Mouse (Mus musculus): ENCODE results near the gene Mrgbp. TPM values are rescaled to one million over a fixed set of nuclear protein-coding genes. Genes with fewer than 3 reads are reported as not detected.

Gene Mrgbp
- total RNA-seq, 2 experiments from 2014 or later, result 13.1 to 13.7 TPM

- intact Hi-C loops (cut with DNase I), result no loop called here
These were observed 7.6 kb downstream of the Mrgbp start for GRCm38 (mm10) chr2:180588736-180589122.

GRCm38 (mm10) chr2:180589123-180589831 lies 8.2 kb downstream of the Mrgbp start, which contains the start of gene Ogfr:
TSS of gene Ogfr (plus strand) at chr2:180589245.
- DNase-seq, result peak; percentile 83 to 89
- intact Hi-C loops (cut with DNase I), result no loop called here

More at GRCm38 (mm10) chr2:180588736-180589122, 7.6 kb downstream of the Mrgbp start:
- no peak for DNase-seq

GRCm38 (mm10) chr2:180597490-180597889 lies 16.4 kb downstream of the Mrgbp start, which contains the start of gene Col9a3:
TSS of gene Col9a3 (plus strand) at chr2:180597790.
- no peak for DNase-seq
- intact Hi-C loops (cut with DNase I), result no loop called here

DNA sequence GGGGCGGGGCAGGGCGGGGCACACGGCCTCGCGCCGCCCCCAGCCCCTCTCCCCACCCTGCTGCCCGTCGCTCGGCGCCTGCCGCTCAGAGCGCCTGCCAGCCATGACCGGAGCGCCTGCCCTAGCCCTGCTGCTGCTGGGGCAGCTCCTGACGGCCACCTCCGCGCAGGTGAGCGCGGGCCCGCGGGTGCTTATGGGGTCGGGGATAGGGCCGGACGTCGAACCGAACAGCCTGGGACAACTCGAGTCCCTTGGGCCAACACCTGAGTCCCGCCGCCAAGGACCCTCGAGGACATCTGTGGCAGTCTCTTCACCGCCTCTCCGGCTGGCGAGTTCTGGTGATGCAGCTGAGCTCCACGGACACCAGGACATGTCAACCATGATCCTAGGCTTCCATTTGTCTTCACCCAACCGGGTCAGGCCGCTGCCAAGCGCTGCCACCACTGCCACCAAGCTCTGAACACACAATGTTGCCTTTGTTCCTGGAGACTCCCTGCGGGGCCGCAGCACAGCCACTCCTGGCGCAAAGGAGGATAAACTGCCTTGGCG lies 17.1 kb downstream of the Mrgbp start:
- intact Hi-C loops (cut with DNase I), result no loop called here
- no peak for DNase-seq

GRCm38 (mm10) chr2:180600569-180601021 lies 19.5 kb downstream of the Mrgbp start:
- intact Hi-C loops (cut with DNase I), result no loop called here
- DNase-seq, result no peak

GRCm38 (mm10) chr2:180604781-180605180 lies 23.7 kb downstream of the Mrgbp start:
- DNase-seq, result no peak
- intact Hi-C loops (cut with DNase I), result no loop called here

DNA sequence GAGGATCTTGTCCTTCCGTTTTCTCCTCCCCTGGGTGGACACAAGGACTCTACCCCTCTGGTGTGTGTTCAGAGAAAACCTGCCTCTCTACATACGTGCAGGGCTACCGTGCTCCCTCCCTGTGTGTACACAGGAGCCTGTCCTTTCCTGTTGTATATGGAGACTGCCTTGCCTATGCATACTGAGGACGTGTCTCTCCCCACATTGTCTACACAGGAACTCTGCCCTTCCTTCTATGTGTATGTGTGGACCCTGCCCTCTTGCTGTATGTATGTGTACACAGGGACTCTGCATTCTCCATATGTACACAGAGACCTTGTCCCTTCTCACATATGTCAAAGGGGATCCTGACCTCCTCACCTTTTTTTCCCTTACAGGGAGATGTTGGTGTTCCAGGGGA lies 29.2 kb downstream of the Mrgbp start:
- no peak for DNase-seq
- intact Hi-C loops (cut with DNase I), result no loop called here

- intact Hi-C loops (cut with DNase I), result no loop called here
- no peak for DNase-seq
These were observed 30.8 kb downstream of the Mrgbp start for GRCm38 (mm10) chr2:180611882-180612281.

Other genes starting within 250 kb of the Mrgbp start
- gene Gata5, start 246.6 kb upstream of the Mrgbp start, total RNA-seq (2021), result 1 to 10 TPM in 1 of 2 experiments, under 1 TPM in 1; 0.65 to 1.1 TPM
- under 1 TPM in 1 of 2 experiments, not detected in 1; 0.08 TPM for gene Slco4a1, start 125.1 kb upstream of the Mrgbp start, total RNA-seq (2021)
- gene Ntsr1, start 81.3 kb upstream of the Mrgbp start, total RNA-seq (2021), result not detected
- gene Ogfr, start 7.9 kb downstream of the Mrgbp start, total RNA-seq (2021), result 10 to 100 TPM; 35.1 to 39.6 TPM
- gene Col9a3, start 16.5 kb downstream of the Mrgbp start, total RNA-seq (2021), result under 1 TPM in 1 of 2 experiments, not detected in 1; 0.47 TPM
- gene Tcfl5, start 61.4 kb downstream of the Mrgbp start, total RNA-seq (2021), result under 1 TPM in 1 of 2 experiments, not detected in 1; 0.25 TPM
- gene Dido1, start 128.7 kb downstream of the Mrgbp start, total RNA-seq (2021), result 10 to 100 TPM; 24.4 to 29.0 TPM
- gene Gid8, start 128.8 kb downstream of the Mrgbp start, total RNA-seq (2021), result 10 to 100 TPM; 59.4 to 60.5 TPM
- gene Slc17a9, start 144.0 kb downstream of the Mrgbp start, total RNA-seq (2021), result under 1 TPM in 1 of 2 experiments, not detected in 1; 0.38 TPM
- not detected for gene Bhlhe23, start 195.6 kb downstream of the Mrgbp start, total RNA-seq (2021)